Mouse (Mus musculus) retina, postnatal 7 days (tissue): ENCODE data around the gene Dthd1.

Experiments
- DNase-seq: peaks from one replicate; pipeline ENCODE4 v3.0.0-alpha.2; 2012; ENCODE audit warnings: low read depth, low spot score

Dthd1 gene

GRCm38 (mm10) chr5:62864348-62864747 lies 50.7 kb downstream of the Dthd1 start:
- DNase-seq, result no peak

GRCm38 (mm10) chr5:62867003-62867402 lies 53.4 kb downstream of the Dthd1 start:
- DNase-seq, result no peak

GRCm38 (mm10) chr5:62879530-62879929 lies 65.9 kb downstream of the Dthd1 start:
- DNase-seq, result no peak

GRCm38 (mm10) chr5:62895326-62895725 lies 81.7 kb downstream of the Dthd1 start:
- peak; percentile 9 for DNase-seq

GRCm38 (mm10) chr5:62906954-62907353 lies 93.3 kb downstream of the Dthd1 start:
- no peak for DNase-seq

GRCm38 (mm10) chr5:62909074-62909473 lies 95.5 kb downstream of the Dthd1 start:
- DNase-seq, result no peak

GRCm38 (mm10) chr5:62924616-62925015 lies 111.0 kb downstream of the Dthd1 start:
- DNase-seq, result no peak
